Mouse (Mus musculus) adrenal gland, adult (tissue): Measurements from ENCODE around the gene Ntpcr.

ENCODE experiments used
- DNase-seq, 2 experiments: peaks; one replicate each; pipeline ENCODE4 v3.0.0; 2022 to 2023; ENCODE audit warnings: low spot score in 1 of 2; ENCODE audit not compliant: inconsistent age in 2 of 2

Gene Ntpcr

DNA sequence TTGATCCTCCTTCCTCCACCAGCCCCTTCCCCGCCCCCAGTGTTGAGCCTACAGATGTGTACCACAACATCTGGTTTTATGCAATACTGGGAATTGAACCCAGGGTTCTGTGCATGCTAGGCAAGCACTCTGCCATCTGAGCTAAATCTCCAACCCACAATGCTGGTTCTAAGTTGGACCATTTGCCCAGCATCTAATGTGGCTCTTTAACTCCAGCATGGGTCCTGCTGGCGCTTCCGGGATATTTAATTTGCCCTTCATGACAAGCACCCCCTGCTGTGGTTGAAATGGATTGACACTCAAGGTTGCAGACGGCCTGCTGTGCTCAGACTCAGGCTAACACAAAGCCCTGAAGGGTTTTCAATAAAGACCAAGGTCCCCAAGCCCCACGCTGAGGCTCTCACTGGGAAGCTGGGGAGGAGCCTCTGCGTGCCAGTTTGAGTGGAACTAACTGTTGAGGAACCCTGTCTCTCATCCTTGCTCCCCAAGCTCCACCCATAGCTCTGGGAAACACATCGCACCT, 43.6 kb downstream of the Ntpcr start:
- DNase-seq = no peak

- DNase-seq = no peak
Observed at GRCm38 (mm10) chr8:125775031-125775430, 45.3 kb downstream of the Ntpcr start.

GRCm38 (mm10) chr8:125776314-125776713, 46.6 kb downstream of the Ntpcr start:
- DNase-seq = no peak

DNA sequence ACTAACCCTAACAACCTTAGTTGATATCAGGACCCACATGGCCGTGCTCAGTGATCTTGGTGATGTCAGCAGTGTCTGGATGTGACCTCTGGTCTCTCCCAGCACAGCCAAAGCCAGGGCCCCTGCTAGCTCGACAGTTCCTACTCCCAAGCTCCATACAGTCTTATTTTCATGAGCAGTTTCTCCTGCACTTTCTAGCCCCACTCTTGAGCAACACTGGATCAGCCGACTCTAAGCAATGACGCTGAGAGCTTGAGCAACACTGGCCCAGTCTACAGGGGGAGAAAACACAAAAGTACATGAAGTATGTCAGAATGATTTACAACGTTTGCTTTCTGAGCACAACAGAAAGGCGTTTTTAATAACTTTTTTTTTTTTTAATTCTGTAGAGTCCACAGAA, 47.0 kb downstream of the Ntpcr start:
- peak; percentile 22 to 69 for DNase-seq

DNA sequence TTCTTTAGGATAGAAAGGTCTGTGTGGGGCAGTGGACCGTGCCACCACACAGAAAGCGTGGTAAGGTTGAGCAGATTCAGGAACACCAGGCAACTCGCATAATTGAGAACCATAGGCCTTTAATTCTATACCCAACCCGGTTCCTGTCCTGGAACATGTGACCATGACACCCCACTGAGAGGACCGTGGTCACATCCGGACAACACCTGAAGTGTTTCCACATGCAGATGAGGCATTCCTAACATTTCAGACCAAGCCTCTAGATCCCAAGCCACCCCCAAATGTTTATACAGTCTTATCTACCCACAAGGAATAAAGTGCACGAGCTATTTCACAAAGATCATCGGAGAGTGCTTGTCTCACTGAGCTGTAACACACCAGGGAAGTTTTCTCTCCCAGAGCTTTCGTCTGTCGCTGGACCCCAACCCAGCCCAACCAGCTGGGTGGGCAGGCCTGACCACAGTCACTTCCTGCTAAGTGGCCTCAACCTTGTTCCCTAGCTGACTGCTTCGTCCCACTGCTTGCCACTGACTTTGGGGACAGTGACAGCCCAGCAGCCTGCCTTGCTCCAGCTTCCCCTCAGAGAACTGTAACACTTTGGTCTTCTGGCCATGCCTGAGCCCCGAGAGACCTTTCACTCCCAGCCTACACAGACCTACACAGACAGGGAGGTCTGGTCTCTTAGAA, 47.9 kb downstream of the Ntpcr start:
- DNase-seq = no peak

DNA sequence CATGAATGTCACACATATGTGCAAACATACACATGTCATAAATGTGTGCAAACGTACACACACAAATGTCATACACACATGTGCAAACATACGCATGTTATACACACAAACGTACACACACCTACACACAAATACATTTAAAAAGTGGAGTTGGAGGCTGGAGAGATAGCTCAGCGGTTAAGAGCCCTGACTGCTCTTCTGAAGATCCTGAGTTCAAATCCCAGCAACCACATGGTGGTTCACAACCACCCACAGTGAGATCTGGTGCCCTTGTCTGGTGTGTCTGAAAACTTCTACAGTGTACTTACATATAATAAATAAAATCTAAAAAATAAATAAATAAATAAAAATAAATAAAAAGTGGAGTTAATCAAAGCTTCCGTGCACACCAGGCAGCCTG, 49.2 kb downstream of the Ntpcr start:
- DNase-seq = no peak

GRCm38 (mm10) chr8:125779656-125780055, 49.9 kb downstream of the Ntpcr start:
- DNase-seq = no peak

DNA sequence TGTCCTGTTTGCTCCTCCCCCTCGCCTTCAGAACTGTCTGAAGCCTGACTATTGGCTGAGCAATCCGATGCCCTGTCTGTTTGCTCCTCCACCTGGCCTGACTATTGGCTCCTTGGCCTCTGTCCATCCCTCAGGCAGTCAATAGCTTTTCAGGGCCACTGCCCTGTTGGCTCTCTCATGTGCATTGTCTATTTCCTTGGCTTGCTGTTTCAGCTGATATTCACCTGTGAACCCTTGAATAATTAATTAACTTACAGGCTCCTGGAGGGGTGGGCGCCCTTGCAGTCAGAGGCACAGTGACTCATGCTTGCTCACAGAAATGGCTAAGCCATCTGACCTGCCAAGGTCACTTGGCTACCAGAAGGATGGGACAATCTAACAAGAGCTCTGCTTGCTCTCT, 52.4 kb downstream of the Ntpcr start:
- DNase-seq = peak; percentile 30 to 74

DNA sequence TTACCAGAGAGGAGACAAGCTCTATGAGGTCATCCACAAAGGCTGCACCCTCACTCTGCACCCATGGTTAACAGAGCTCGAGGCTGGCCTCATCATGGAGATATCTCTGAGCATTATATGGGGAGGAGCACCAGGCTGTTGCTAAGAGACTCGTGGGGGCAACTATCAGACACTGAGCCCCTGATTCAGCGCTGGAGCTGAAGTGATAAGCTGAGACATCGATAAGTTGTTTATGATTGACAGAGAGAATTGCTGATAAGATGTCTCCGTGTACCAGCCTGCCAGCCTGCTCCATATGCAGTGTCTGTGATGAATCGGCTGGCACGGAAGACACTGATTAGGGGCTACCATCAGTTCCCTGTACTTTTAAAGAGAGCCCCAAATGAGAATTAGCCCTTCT, 57.1 kb downstream of the Ntpcr start:
- DNase-seq = no peak

DNA sequence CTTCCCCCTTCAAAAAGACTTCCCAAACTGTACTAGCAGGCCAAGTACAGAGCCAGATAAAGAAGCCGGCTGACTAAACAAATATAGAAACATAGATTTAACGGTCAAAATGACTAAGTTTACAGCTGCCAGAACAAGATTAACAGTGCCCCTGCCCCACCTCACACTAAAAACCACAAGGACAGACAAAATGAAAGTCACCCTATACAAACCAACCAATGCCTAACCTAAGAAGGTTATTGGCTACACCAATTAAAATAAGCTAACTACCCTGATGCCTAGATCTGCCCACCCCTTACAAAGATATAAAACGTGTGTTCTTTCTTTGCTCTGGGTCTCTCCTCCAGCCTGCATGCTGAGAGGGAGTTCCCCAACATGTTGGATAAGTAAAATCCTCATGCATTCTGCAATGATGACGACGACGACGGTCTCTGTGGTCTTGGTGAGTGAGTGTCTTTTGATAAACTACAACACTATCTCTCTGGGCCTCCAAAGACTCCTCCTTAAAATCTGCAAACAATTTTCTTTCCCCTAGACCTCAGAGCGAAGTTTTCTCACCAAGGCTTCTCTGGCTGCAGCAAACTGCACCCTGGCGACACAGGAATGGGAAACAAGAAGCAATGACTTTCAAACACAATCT, 63.2 kb downstream of the Ntpcr start:
- DNase-seq = no peak

GRCm38 (mm10) chr8:125795341-125795740, 65.6 kb downstream of the Ntpcr start:
- no peak for DNase-seq

- no peak for DNase-seq
Observed at GRCm38 (mm10) chr8:125796970-125797369, 67.2 kb downstream of the Ntpcr start.
